Mouse (Mus musculus) left cerebral cortex, postnatal 14 days (tissue): ENCODE data around the gene Piezo1. TPM values are rescaled to one million over a fixed set of nuclear protein-coding genes. Genes with fewer than 3 reads are reported as not detected.

ENCODE experiments used
- DNase-seq, 2 experiments: peaks; one replicate each; pipeline ENCODE4 v3.0.0; 2021 to 2022; ENCODE audit warnings: low spot score in 2 of 2, mixed read lengths in 1 of 2
- intact Hi-C: fragments of 180-260 bp; cut with DNase I; formaldehyde crosslinking; loops from one replicate; pipeline ENCODE4 v1.15.1; 2025
- total RNA-seq, 2 experiments: library from RNA; stranded (reverse); gene quantifications; 2 replicates each; pipeline ENCODE4 v1.2.3; 2021

Gene Piezo1
- total RNA-seq, 2 experiments from 2014 or later, result 10.1 to 12.2 TPM

GRCm38 (mm10) chr8:122517541-122518190 lies 33.5 kb downstream of the Piezo1 start:
- intact Hi-C loops, result no loop called here
- no peak for DNase-seq

- DNase-seq, result no peak
- intact Hi-C loops, result no loop called here
Measured at GRCm38 (mm10) chr8:122515699-122516098, 35.4 kb downstream of the Piezo1 start.

- intact Hi-C loops, result no loop called here
Measured at GRCm38 (mm10) chr8:122512392-122512791, 38.7 kb downstream of the Piezo1 start.

GRCm38 (mm10) chr8:122511552-122511951 lies 39.6 kb downstream of the Piezo1 start:
- DNase-seq, result no peak
- intact Hi-C loops, result no loop called here

More at GRCm38 (mm10) chr8:122512392-122512791, 38.7 kb downstream of the Piezo1 start:
- no peak for DNase-seq

- intact Hi-C loops, result loop anchor here (1.0 to 5.0 kb wide), 3 partner anchors 50 to 331 kb away; partner anchors contain the start of genes Galns, Piezo1 and Trappc2l
- peak; percentile 66 to 82 for DNase-seq
Measured at GRCm38 (mm10) chr8:122500856-122501255, 50.3 kb downstream of the Piezo1 start.

GRCm38 (mm10) chr8:122497912-122498311 lies 53.2 kb downstream of the Piezo1 start:
- DNase-seq, result no peak
- intact Hi-C loops, result no loop called here

GRCm38 (mm10) chr8:122497016-122497734 lies 54.0 kb downstream of the Piezo1 start:
- intact Hi-C loops, result no loop called here
- no peak for DNase-seq

- DNase-seq, result no peak
- intact Hi-C loops, result no loop called here
Measured at GRCm38 (mm10) chr8:122488387-122488786, 62.7 kb downstream of the Piezo1 start.

- no peak for DNase-seq
- intact Hi-C loops, result no loop called here
Measured at GRCm38 (mm10) chr8:122484831-122485230, 66.3 kb downstream of the Piezo1 start.

- intact Hi-C loops, result no loop called here
- DNase-seq, result no peak
Measured at GRCm38 (mm10) chr8:122483877-122484276, 67.3 kb downstream of the Piezo1 start.

GRCm38 (mm10) chr8:122482448-122482847 lies 68.7 kb downstream of the Piezo1 start:
- intact Hi-C loops, result no loop called here
- DNase-seq, result no peak

GRCm38 (mm10) chr8:122475580-122476320 lies 75.4 kb downstream of the Piezo1 start, which contains the start of the genes Rnf166 and Ctu2:
Gene Rnf166 (minus strand): TSS chr8:122476064.
Gene Ctu2 (plus strand): TSS chr8:122476143.
- intact Hi-C loops, result loop anchor here (5.0 kb wide), 1 partner anchor 98 kb away; the partner anchor contains the start of gene Zc3h18
- peak; percentile 91 to 94 for DNase-seq

GRCm38 (mm10) chr8:122474951-122475560 lies 76.1 kb downstream of the Piezo1 start:
- peak; percentile 32 to 46 for DNase-seq
- intact Hi-C loops, result loop anchor here (5.0 kb wide), 1 partner anchor 98 kb away; the partner anchor contains the start of gene Zc3h18

GRCm38 (mm10) chr8:122473911-122474421 lies 77.2 kb downstream of the Piezo1 start:
- no peak for DNase-seq
- intact Hi-C loops, result no loop called here

GRCm38 (mm10) chr8:122470691-122471090 lies 80.4 kb downstream of the Piezo1 start:
- no peak for DNase-seq
- intact Hi-C loops, result no loop called here

- no peak for DNase-seq
- intact Hi-C loops, result no loop called here
Measured at GRCm38 (mm10) chr8:122469965-122470364, 81.2 kb downstream of the Piezo1 start.

- no peak for DNase-seq
- intact Hi-C loops, result no loop called here
Measured at GRCm38 (mm10) chr8:122469407-122469806, 81.7 kb downstream of the Piezo1 start.

- intact Hi-C loops, result no loop called here
- no peak for DNase-seq
Measured at GRCm38 (mm10) chr8:122467816-122468215, 83.3 kb downstream of the Piezo1 start.

- intact Hi-C loops, result no loop called here
- no peak for DNase-seq
Measured at GRCm38 (mm10) chr8:122464985-122465384, 86.1 kb downstream of the Piezo1 start.
